Mouse (Mus musculus) liver, postnatal 0 days (tissue): ENCODE measurements around the gene Gipc2. TPM values are rescaled to one million over a fixed set of nuclear protein-coding genes. Genes with fewer than 3 reads are reported as not detected.

ENCODE experiments used
- ATAC-seq: fragments of 200-750 bp; cut with Nextera tagmentation; 2 replicates; pipeline ENCODE4 v1.8.0; 2017; ENCODE audit warnings: mild to moderate bottlenecking, moderate library complexity
- DNase-seq: peaks from one replicate; pipeline ENCODE4 v3.0.0-alpha.2; 2016
- H3K27ac ChIP-seq: fragments of 300-500 bp; sonication (generic); 2 replicates; pipeline ENCODE4 v1.5.1; 2014; ENCODE audit warnings: antibody characterized with exemption, moderate library complexity, mild to moderate bottlenecking, low read depth
- H3K27me3 ChIP-seq: fragments of 300-500 bp; sonication (generic); 2 replicates; pipeline ENCODE4 v1.6.1; 2014; ENCODE audit warnings: low read length, control low read depth, mixed read lengths; ENCODE audit not compliant: insufficient read depth
- H3K36me3 ChIP-seq: fragments of 300-500 bp; sonication (generic); replicated peaks from 2 replicates; pipeline ENCODE4 v1.6.1; 2014; ENCODE audit warnings: mild to moderate bottlenecking, control low read depth, low read length, moderate library complexity, mixed read lengths; ENCODE audit not compliant: insufficient read depth
- H3K4me1 ChIP-seq: fragments of 300-500 bp; sonication (generic); 2 replicates; pipeline ENCODE4 v1.6.1; 2014; ENCODE audit warnings: antibody characterized with exemption, mild to moderate bottlenecking, control low read depth; ENCODE audit not compliant: insufficient read depth
- H3K4me2 ChIP-seq: fragments of 300-500 bp; sonication (generic); 2 replicates; pipeline ENCODE4 v1.6.1; 2014; ENCODE audit warnings: low read depth, mild to moderate bottlenecking, low read length, moderate library complexity, mixed read lengths
- H3K4me3 ChIP-seq: fragments of 300-500 bp; sonication (generic); 2 replicates; pipeline ENCODE4 v1.5.1; 2014; ENCODE audit warnings: low read depth, low read length
- H3K9ac ChIP-seq: fragments of 300-500 bp; sonication (generic); replicated peaks from 2 replicates; pipeline ENCODE4 v1.6.1; 2014; ENCODE audit warnings: mild to moderate bottlenecking, moderate library complexity
- H3K9me3 ChIP-seq: fragments of 300-500 bp; sonication (generic); 2 replicates; pipeline ENCODE4 v1.6.1; 2016; ENCODE audit warnings: mild to moderate bottlenecking, control low read depth, low read length, mixed read lengths
- CTCF ChIP-seq: sonication (generic); IDR thresholded peaks from 2 replicates; pipeline ENCODE4 v1.5.1; 2016; ENCODE audit warnings: antibody characterized with exemption, low read depth
- EP300 ChIP-seq: IDR thresholded peaks from 2 replicates; pipeline ENCODE4 v1.6.1; 2016; ENCODE audit warnings: antibody characterized with exemption, low read depth, mild to moderate bottlenecking
- WGBS: fragments of 180-500 bp; shearing (Covaris S2); extraction: QIAGEN DNeasy Blood & Tissue Kit; methylation state at CpG from one replicate; pipeline ENCODE4 v1.1.7; 2014; ENCODE audit not compliant: insufficient replicate concordance; 5-methylcytosine and 5-hydroxymethylcytosine counted together
- polyA plus RNA-seq: library from polyadenylated mRNA; unstranded; fragments of >200 nt; fragmentation: Nextera tagmentation; extraction: Ambion mirVana; gene quantifications from 2 replicates; pipeline ENCODE4 v1.2.1, GENCODE M21; 2015

Gene Gipc2
- polyA plus RNA-seq, 1 experiment from 2014 or later, result 3.5 TPM

GRCm38 (mm10) chr3:152209177-152209966 lies 43.3 kb upstream of the Gipc2 start:
- Histone ChIP-seq H3K9me3 (no peaks in the 10 kb centered on the region), H3K9ac (peak overlapping the region; percentile 97), H3K27ac (peak overlapping the region; percentile 99), H3K4me1 (peaks cover 19% of the 10 kb centered on the region), H3K4me3 (peak overlapping the region; percentile 93), H3K27me3 (no peaks in the 10 kb centered on the region), H3K36me3 (no peaks in the 10 kb centered on the region), H3K4me2 (peak overlapping the region; percentile 83)
- ATAC-seq (peak; percentile 64), DNase-seq (peak; percentile 71)
- WGBS, result 4% methylated on average over 25 of the region's 25 CpGs
- TF ChIP-seq EP300, result no peak

GRCm38 (mm10) chr3:152208096-152208885 lies 42.3 kb upstream of the Gipc2 start:
- Histone ChIP-seq H3K4me3 (no peak overlapping the region), H3K9ac (no peak overlapping the region), H3K27me3 (no peaks in the 10 kb centered on the region), H3K27ac (no peak overlapping the region), H3K9me3 (no peaks in the 10 kb centered on the region), H3K36me3 (no peaks in the 10 kb centered on the region), H3K4me1 (peaks cover 18% of the 10 kb centered on the region), H3K4me2 (peak overlapping the region; percentile 83; the same call in 1 of the 2 replicates)
- no peak for TF ChIP-seq EP300
- no peak for TF ChIP-seq CTCF
- WGBS, result 85% methylated on average over 7 of the region's 7 CpGs
- ATAC-seq, result no peak
- no peak for DNase-seq

DNA sequence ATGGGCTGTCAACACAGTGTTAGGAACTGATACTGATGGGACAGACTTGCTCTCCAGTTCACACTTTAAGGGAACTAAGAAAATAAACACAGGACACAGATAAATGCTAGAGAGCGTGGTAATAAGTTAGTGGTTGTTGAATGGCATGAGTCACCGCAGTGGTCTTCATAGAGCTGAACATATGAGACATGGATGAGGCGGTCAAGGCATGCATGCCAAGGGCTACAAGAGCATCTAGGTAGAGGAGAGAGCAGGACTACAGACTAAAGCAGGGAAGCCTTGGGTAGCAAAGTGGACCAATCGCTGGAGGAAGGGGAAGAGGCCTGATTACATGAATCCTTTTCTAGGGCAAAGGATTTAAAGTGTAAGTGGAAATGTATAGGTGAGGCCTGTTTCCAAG lies 41.1 kb upstream of the Gipc2 start:
- H3K4me3 ChIP-seq, result no peak overlapping the region
- no peak overlapping the region for H3K9ac ChIP-seq
- H3K27me3 ChIP-seq, result no peaks in the 10 kb centered on the region
- WGBS, result 92% methylated on average over 4 of the region's 4 CpGs
- ATAC-seq (no peak), DNase-seq (no peak)
- peaks cover 7% of the 10 kb centered on the region for H3K4me1 ChIP-seq
- no peak for TF ChIP-seq CTCF
- TF ChIP-seq EP300, result no peak
- H3K9me3 ChIP-seq, result no peaks in the 10 kb centered on the region
- H3K4me2 ChIP-seq, result no peak overlapping the region
- no peaks in the 10 kb centered on the region for H3K36me3 ChIP-seq
- no peak overlapping the region for H3K27ac ChIP-seq

- WGBS, result 71% methylated on average over 3 of the region's 3 CpGs
- no peaks in the 10 kb centered on the region for H3K27me3 ChIP-seq
- H3K36me3 ChIP-seq, result no peaks in the 10 kb centered on the region
- H3K9me3 ChIP-seq, result no peaks in the 10 kb centered on the region
- H3K4me3 ChIP-seq, result no peak overlapping the region
- H3K4me1 ChIP-seq, result 0 out of 2 replicates have a peak, but pooled peaks cover 3% of the 10 kb centered on the region
- TF ChIP-seq EP300 (no peak), CTCF (no peak)
- H3K9ac ChIP-seq, result no peak overlapping the region
- H3K27ac ChIP-seq, result no peak overlapping the region
- H3K4me2 ChIP-seq, result no peak overlapping the region
- ATAC-seq (no peak), DNase-seq (no peak)
Measured at GRCm38 (mm10) chr3:152204577-152204976, 38.5 kb upstream of the Gipc2 start.

GRCm38 (mm10) chr3:152203996-152204395 lies 38.0 kb upstream of the Gipc2 start:
- Histone ChIP-seq H3K4me3 (no peak overlapping the region), H3K27ac (no peak overlapping the region), H3K4me2 (no peak overlapping the region), H3K36me3 (no peaks in the 10 kb centered on the region), H3K9ac (no peak overlapping the region), H3K27me3 (no peaks in the 10 kb centered on the region), H3K4me1 (peaks cover 5% of the 10 kb centered on the region; the same call in 1 of the 2 replicates), H3K9me3 (no peaks in the 10 kb centered on the region)
- 61% methylated on average over 3 of the region's 3 CpGs for WGBS
- DNase-seq (no peak), ATAC-seq (no peak)
- no peak for TF ChIP-seq CTCF
- TF ChIP-seq EP300, result no peak

GRCm38 (mm10) chr3:152203411-152203810 lies 37.4 kb upstream of the Gipc2 start:
- no peak overlapping the region for H3K4me3 ChIP-seq
- TF ChIP-seq EP300 (no peak), CTCF (no peak)
- WGBS, result 75% methylated on average over 6 of the region's 6 CpGs

More at GRCm38 (mm10) chr3:152203411-152203810, 37.4 kb upstream of the Gipc2 start:
- H3K36me3 ChIP-seq, result no peaks in the 10 kb centered on the region
- no peak overlapping the region for H3K9ac ChIP-seq
- ATAC-seq (no peak), DNase-seq (no peak)
- no peak overlapping the region for H3K4me2 ChIP-seq
- H3K4me1 ChIP-seq, result peaks cover 4% of the 10 kb centered on the region; the same call in 1 of the 2 replicates
- no peaks in the 10 kb centered on the region for H3K9me3 ChIP-seq
- no peaks in the 10 kb centered on the region for H3K27me3 ChIP-seq
- no peak overlapping the region for H3K27ac ChIP-seq
